Mouse (Mus musculus) layer of hippocampus, adult 11-12 months (tissue): Measurements from ENCODE around the gene Epb41l2.
A peak's percentile ranks its signal among the peaks of the same experiment; 100 is the strongest.

Source experiments
- DNase-seq: peaks from one replicate; pipeline ENCODE4 v3.0.0; 2022; ENCODE audit warnings: low spot score

Epb41l2 gene

GRCm38 (mm10) chr10:25436703-25437401 is 77.3 kb downstream of the Epb41l2 start:
- no peak for DNase-seq

GRCm38 (mm10) chr10:25437586-25438298 is 78.1 kb downstream of the Epb41l2 start:
- no peak for DNase-seq

- DNase-seq = no peak
Observed at GRCm38 (mm10) chr10:25438299-25438680, 78.7 kb downstream of the Epb41l2 start.

- DNase-seq = no peak
Observed at GRCm38 (mm10) chr10:25439163-25439562, 79.6 kb downstream of the Epb41l2 start.

GRCm38 (mm10) chr10:25439856-25440255 is 80.3 kb downstream of the Epb41l2 start:
- DNase-seq = no peak

- DNase-seq = no peak
Observed at GRCm38 (mm10) chr10:25441405-25441804, 81.8 kb downstream of the Epb41l2 start.

GRCm38 (mm10) chr10:25443626-25444025 is 84.0 kb downstream of the Epb41l2 start:
- DNase-seq = no peak

- no peak for DNase-seq
Observed at GRCm38 (mm10) chr10:25444198-25444783, 84.7 kb downstream of the Epb41l2 start.

- peak; percentile 52 for DNase-seq
Observed at GRCm38 (mm10) chr10:25446953-25447525, 87.4 kb downstream of the Epb41l2 start.

- DNase-seq = no peak
Observed at GRCm38 (mm10) chr10:25448676-25449075, 89.1 kb downstream of the Epb41l2 start.

- DNase-seq = peak; percentile 53
Observed at GRCm38 (mm10) chr10:25449312-25450020, 89.9 kb downstream of the Epb41l2 start.

GRCm38 (mm10) chr10:25453150-25453549 is 93.6 kb downstream of the Epb41l2 start:
- DNase-seq = no peak

GRCm38 (mm10) chr10:25453772-25454171 is 94.2 kb downstream of the Epb41l2 start:
- DNase-seq = no peak

- DNase-seq = no peak
Observed at GRCm38 (mm10) chr10:25457118-25457517, 97.5 kb downstream of the Epb41l2 start.

- no peak for DNase-seq
Observed at GRCm38 (mm10) chr10:25457996-25458395, 98.4 kb downstream of the Epb41l2 start.

- no peak for DNase-seq
Observed at GRCm38 (mm10) chr10:25461832-25462231, 102.2 kb downstream of the Epb41l2 start.

- no peak for DNase-seq
Observed at GRCm38 (mm10) chr10:25462669-25463068, 103.1 kb downstream of the Epb41l2 start.

- DNase-seq = no peak
Observed at GRCm38 (mm10) chr10:25466493-25466892, 106.9 kb downstream of the Epb41l2 start.

GRCm38 (mm10) chr10:25471944-25472343 is 112.3 kb downstream of the Epb41l2 start:
- no peak for DNase-seq

- no peak for DNase-seq
Observed at GRCm38 (mm10) chr10:25479716-25480115, 120.1 kb downstream of the Epb41l2 start.

- no peak for DNase-seq
Observed at GRCm38 (mm10) chr10:25482791-25483190, 123.2 kb downstream of the Epb41l2 start.

GRCm38 (mm10) chr10:25488456-25488855 is 128.9 kb downstream of the Epb41l2 start:
- peak; percentile 84 for DNase-seq
